Mouse (Mus musculus): ENCODE results near the gene Myh11.

GRCm38 (mm10) chr16:14169706-14170105 is 121.5 kb downstream of the Myh11 start:
- TF ChIP-seq CTCF (IDR thresholded peaks at IDR 0.05; ENCODE audit: low read depth, low read length) = no peak
- TF ChIP-seq POLR2A (IDR thresholded peaks at IDR 0.05; ENCODE audit: extremely low read depth, insufficient read depth, low read length) = no peak
